Mouse (Mus musculus) brain, embryonic 14.5 days (tissue): ENCODE measurements around the gene Pus1.

Source experiments
- CTCF ChIP-seq: fragments of 200-500 bp; IDR thresholded peaks from 2 replicates; pipeline ENCODE4 v1.5.1; 2012; ENCODE audit warnings: inconsistent platforms, mild to moderate bottlenecking, moderate library complexity, borderline replicate concordance; ENCODE audit not compliant: insufficient read depth, insufficient read length; ENCODE audit errors: extremely low read depth
- POLR2A ChIP-seq: fragments of 200-500 bp; IDR thresholded peaks from 2 replicates; pipeline ENCODE4 v1.6.1; 2012; ENCODE audit warnings: mild to moderate bottlenecking, inconsistent platforms, borderline replicate concordance; ENCODE audit not compliant: poor library complexity, insufficient read depth, insufficient read length, severe bottlenecking; ENCODE audit errors: extremely low read depth

DNA sequence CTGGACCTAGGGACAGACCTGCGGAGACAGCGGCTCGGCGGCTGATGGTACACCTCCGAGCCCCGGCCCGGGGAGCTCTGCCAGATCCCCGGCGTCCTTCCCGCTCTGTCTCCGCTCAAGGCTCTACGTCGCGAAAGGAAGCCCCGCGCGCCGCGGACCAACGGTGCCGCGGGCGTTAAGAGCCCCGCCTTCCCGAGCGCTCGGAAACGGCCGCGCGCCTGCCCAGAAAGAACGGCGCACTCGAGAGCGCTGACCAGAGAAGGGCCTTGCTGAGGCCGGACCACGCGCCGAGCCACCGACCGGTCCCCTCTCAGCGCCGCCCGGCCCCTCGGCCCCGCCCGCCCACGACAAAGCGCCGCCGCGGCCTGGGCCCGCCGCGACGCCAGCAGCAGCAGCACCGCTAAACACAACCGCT lies 10.4 kb downstream of the Pus1 start:
- TF ChIP-seq CTCF (no peak), POLR2A (no peak)
